Mouse (Mus musculus) hindbrain, embryonic 13.5 days (tissue): Measurements from ENCODE around the gene Sfmbt2. TPM values are rescaled to one million over a fixed set of nuclear protein-coding genes. Genes with fewer than 3 reads are reported as not detected.

Experiments used
- ATAC-seq: fragments of 200-750 bp; cut with Nextera tagmentation; 2 replicates; pipeline ENCODE4 v1.8.0; 2017; ENCODE audit warnings: moderate TSS enrichment; ENCODE audit not compliant: low FRiP score
- H3K27ac ChIP-seq: fragments of 300-500 bp; sonication (generic); 2 replicates; pipeline ENCODE4 v1.5.1; 2015; ENCODE audit warnings: inconsistent platforms, mild to moderate bottlenecking, moderate library complexity
- H3K27me3 ChIP-seq: fragments of 300-500 bp; sonication (generic); 2 replicates; pipeline ENCODE4 v1.6.1; 2015; ENCODE audit warnings: mild to moderate bottlenecking, inconsistent platforms
- H3K36me3 ChIP-seq: fragments of 300-500 bp; sonication (generic); 2 replicates; pipeline ENCODE4 v1.6.1; 2015; ENCODE audit warnings: mild to moderate bottlenecking, inconsistent platforms
- H3K4me1 ChIP-seq: fragments of 300-500 bp; sonication (generic); replicated peaks from 2 replicates; pipeline ENCODE4 v1.6.1; 2015; ENCODE audit warnings: inconsistent platforms
- H3K4me2 ChIP-seq: fragments of 300-500 bp; sonication (generic); 2 replicates; pipeline ENCODE4 v1.6.1; 2015; ENCODE audit warnings: inconsistent platforms, mild to moderate bottlenecking, moderate library complexity
- H3K4me3 ChIP-seq: fragments of 300-500 bp; sonication (generic); 2 replicates; pipeline ENCODE4 v1.5.1; 2015; ENCODE audit warnings: mild to moderate bottlenecking, inconsistent platforms
- H3K9ac ChIP-seq: fragments of 300-500 bp; sonication (generic); 2 replicates; pipeline ENCODE4 v1.6.1; 2015; ENCODE audit warnings: mild to moderate bottlenecking, inconsistent platforms
- H3K9me3 ChIP-seq: fragments of 300-500 bp; sonication (generic); 2 replicates; pipeline ENCODE4 v1.6.1; 2016; ENCODE audit warnings: inconsistent platforms
- WGBS: fragments of 180-500 bp; shearing (Covaris S2); methylation state at CpG from one replicate; pipeline ENCODE4 v1.1.7; 2015; 5-methylcytosine and 5-hydroxymethylcytosine counted together
- polyA plus RNA-seq: library from polyadenylated mRNA; unstranded; fragments of >200 nt; fragmentation: Nextera tagmentation; extraction: Ambion mirVana; gene quantifications from 2 replicates; pipeline ENCODE4 v1.2.1, GENCODE M21; 2015

The Sfmbt2 gene
- polyA plus RNA-seq, 1 experiment from 2014 or later, result 4.6 TPM

GRCm38 (mm10) chr2:10373508-10374206 lies 3.3 kb downstream of the Sfmbt2 start:
- WGBS, result under 1% methylated on average over 30 of the region's 30 CpGs
- peaks cover 26% of the 10 kb centered on the region for H3K4me1 ChIP-seq
- peak overlapping the region; percentile 74 for H3K9ac ChIP-seq
- peak overlapping the region; percentile 93 for H3K4me2 ChIP-seq
- H3K27ac ChIP-seq, result no peak overlapping the region
- peaks cover 69% of the 10 kb centered on the region for H3K27me3 ChIP-seq
- peak; percentile 14 for ATAC-seq
- no peaks in the 10 kb centered on the region for H3K9me3 ChIP-seq
- peak overlapping the region; percentile 60 for H3K4me3 ChIP-seq
- no peaks in the 10 kb centered on the region for H3K36me3 ChIP-seq

DNA sequence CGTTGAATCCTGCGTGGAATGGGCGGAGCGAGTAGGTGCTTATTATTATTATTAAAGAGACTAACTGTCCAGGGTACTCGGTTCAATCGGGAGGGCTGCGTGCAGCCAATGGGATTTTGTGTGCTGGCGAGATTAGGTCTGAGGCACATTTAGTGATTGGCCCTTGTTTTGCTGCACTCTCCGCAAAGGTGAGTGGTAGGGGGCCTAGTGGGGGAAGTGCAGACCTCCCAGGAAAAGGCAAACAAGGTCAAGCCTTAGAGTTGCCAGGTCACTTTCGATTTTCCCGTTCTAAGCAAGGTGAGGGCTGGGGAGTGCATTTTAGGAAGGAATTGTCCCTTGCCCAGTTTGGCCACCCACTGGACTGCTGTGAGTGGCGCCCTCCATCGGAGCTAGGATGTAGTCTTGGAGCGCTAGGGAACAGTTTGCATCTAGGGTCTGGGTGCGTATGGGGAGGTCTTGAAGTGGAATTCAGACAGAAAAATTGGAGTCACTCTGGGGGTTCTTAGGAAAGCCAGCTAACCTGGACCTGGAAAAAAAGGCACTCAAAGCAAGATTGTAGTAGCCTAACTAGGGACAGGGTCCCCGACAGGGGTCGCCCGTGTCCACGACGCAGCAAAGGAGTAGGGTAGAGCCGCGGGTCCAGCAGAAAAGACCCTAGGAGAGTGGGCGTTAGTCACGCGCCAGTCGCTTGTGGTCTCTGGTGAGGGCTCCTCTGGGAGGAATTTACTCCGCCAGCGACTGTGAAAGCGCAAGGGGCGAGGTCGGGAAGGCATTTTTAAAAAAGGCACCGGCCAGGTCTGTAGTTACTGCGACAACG lies 4.1 kb downstream of the Sfmbt2 start:
- Histone ChIP-seq H3K9me3 (no peaks in the 10 kb centered on the region), H3K4me3 (peak overlapping the region; percentile 60), H3K27ac (no peak overlapping the region), H3K4me1 (peaks cover 26% of the 10 kb centered on the region), H3K4me2 (peak overlapping the region; percentile 93), H3K36me3 (no peaks in the 10 kb centered on the region), H3K9ac (peak overlapping the region; percentile 74), H3K27me3 (peaks cover 64% of the 10 kb centered on the region)
- under 1% methylated on average over 34 of the region's 34 CpGs for WGBS
- ATAC-seq, result peak; percentile 87

- WGBS, result under 1% methylated on average over 22 of the region's 22 CpGs
- Histone ChIP-seq H3K36me3 (no peaks in the 10 kb centered on the region), H3K27ac (no peak overlapping the region), H3K4me1 (peaks cover 26% of the 10 kb centered on the region), H3K4me2 (peak overlapping the region; percentile 93), H3K4me3 (peak overlapping the region; percentile 60), H3K9ac (peak overlapping the region; percentile 74), H3K9me3 (no peaks in the 10 kb centered on the region), H3K27me3 (peaks cover 58% of the 10 kb centered on the region)
- ATAC-seq, result peak; percentile 47
Observed at GRCm38 (mm10) chr2:10375024-10375372, 4.7 kb downstream of the Sfmbt2 start.

DNA sequence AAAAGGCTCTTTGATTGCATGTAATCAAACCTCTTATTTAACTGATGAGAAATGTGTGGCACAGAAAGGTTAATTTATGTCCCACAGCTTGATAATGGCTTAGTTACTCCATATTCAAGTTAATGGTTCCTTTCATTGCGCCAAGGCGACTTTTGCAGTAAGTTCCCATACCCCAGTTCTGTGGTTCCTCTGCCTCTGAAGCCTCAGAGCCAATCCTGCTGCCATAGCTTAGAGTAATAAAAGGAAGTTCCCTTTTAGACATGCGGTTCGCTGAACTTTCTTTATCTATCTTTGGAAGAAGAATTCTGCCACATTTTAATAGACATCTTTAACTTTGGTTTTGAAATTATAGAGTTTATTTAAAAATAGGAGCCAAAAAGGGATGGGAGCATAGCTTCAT lies 19.7 kb downstream of the Sfmbt2 start:
- H3K4me1 ChIP-seq, result no peaks in the 10 kb centered on the region

DNA sequence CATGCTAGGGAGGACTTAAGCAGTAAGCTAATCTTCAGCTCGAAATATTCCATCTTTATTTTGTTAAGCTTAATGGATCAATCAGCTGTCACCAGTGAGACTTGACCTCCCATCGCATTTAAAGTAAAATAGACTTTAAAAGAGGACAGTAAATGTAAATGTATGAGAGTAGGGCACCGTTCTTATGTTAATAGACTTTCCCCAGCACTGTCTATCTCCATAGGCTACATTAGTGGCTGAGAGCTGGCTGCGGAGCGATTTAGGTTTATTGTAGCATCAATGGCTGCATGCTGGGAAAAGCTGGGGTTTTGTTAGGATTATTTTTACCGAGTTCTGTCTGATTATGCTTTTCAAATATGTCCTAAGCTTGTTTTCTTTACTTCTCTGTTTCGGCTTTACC lies 20.5 kb downstream of the Sfmbt2 start:
- ATAC-seq, result no peak
- H3K9ac ChIP-seq, result no peak overlapping the region
- H3K4me3 ChIP-seq, result no peak overlapping the region
- no peaks in the 10 kb centered on the region for H3K9me3 ChIP-seq
- WGBS, result 14% methylated on average over 7 of the region's 7 CpGs
- H3K27ac ChIP-seq, result no peak overlapping the region
- no peaks in the 10 kb centered on the region for H3K4me1 ChIP-seq
- H3K36me3 ChIP-seq, result no peaks in the 10 kb centered on the region
- no peaks in the 10 kb centered on the region for H3K27me3 ChIP-seq
- no peak overlapping the region for H3K4me2 ChIP-seq

More for the DNA sequence above, 19.7 kb downstream of the Sfmbt2 start:
- 78% methylated on average over 4 of the region's 4 CpGs for WGBS
- no peak for ATAC-seq
- H3K4me3 ChIP-seq, result no peak overlapping the region
- no peak overlapping the region for H3K9ac ChIP-seq
- H3K36me3 ChIP-seq, result no peaks in the 10 kb centered on the region
- no peaks in the 10 kb centered on the region for H3K27me3 ChIP-seq
- no peak overlapping the region for H3K27ac ChIP-seq
- H3K9me3 ChIP-seq, result no peaks in the 10 kb centered on the region
- H3K4me2 ChIP-seq, result no peak overlapping the region

- H3K9ac ChIP-seq, result no peak overlapping the region
- no peaks in the 10 kb centered on the region for H3K36me3 ChIP-seq
- ATAC-seq, result no peak
- no peak overlapping the region for H3K27ac ChIP-seq
- no peaks in the 10 kb centered on the region for H3K9me3 ChIP-seq
- WGBS, result 91% methylated on average over 11 of the region's 11 CpGs
- H3K4me1 ChIP-seq, result no peaks in the 10 kb centered on the region
- no peaks in the 10 kb centered on the region for H3K27me3 ChIP-seq
- H3K4me3 ChIP-seq, result no peak overlapping the region
- H3K4me2 ChIP-seq, result no peak overlapping the region
Observed at GRCm38 (mm10) chr2:10395143-10395542, 24.8 kb downstream of the Sfmbt2 start.

GRCm38 (mm10) chr2:10397790-10398189 lies 27.5 kb downstream of the Sfmbt2 start:
- Histone ChIP-seq H3K9ac (no peak overlapping the region), H3K9me3 (no peaks in the 10 kb centered on the region), H3K4me2 (no peak overlapping the region), H3K36me3 (no peaks in the 10 kb centered on the region), H3K4me3 (no peak overlapping the region), H3K27me3 (no peaks in the 10 kb centered on the region), H3K27ac (no peak overlapping the region), H3K4me1 (no peaks in the 10 kb centered on the region)
- 75% methylated on average over 9 of the region's 9 CpGs for WGBS
- ATAC-seq, result no peak

DNA sequence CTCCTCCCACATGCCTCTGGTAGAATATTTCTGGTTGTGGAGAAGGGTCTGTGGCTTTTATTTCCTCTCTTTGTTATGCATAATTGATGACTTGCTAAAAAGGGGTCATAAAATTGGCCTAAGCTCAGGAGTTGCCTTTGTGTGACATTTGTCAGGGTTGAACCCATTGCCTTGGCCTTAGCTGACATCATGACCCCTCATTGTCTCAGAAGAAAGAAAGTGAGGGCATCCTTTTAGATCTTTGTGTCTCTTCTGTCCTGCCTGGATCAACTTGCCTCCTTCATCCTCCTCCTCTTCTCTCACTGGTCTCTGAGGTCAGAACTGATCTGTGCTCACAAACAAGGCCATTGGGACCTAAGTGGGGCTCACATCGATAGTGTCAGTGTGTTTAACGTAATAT lies 35.8 kb downstream of the Sfmbt2 start:
- H3K27ac ChIP-seq, result no peak overlapping the region
- no peak for ATAC-seq
- no peaks in the 10 kb centered on the region for H3K9me3 ChIP-seq
- 19% methylated on average over 2 of the region's 2 CpGs for WGBS
- no peak overlapping the region for H3K4me3 ChIP-seq
- no peaks in the 10 kb centered on the region; the same call in 1 of the 2 replicates for H3K4me1 ChIP-seq
- H3K4me2 ChIP-seq, result no peak overlapping the region
- H3K36me3 ChIP-seq, result peaks cover 7% of the 10 kb centered on the region
- H3K9ac ChIP-seq, result no peak overlapping the region
- no peaks in the 10 kb centered on the region for H3K27me3 ChIP-seq

DNA sequence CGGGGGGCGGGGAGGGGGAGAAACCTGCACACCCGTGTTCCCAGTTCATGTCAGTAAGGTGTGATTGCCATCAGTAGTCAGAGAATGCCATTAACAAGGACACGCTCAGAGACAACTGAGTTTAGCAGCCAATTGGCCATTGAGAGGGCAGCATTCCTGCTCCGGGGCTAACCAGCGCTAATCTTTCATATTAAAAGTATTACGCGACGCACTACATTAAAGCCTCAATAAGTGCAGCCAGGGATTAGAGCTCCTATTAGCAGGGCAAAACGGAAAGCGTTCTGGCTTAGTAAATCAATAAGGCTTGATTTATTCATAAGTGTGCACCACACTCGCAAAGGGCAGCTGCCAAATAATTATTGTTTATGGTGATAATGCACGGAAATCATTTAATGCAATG lies 39.1 kb downstream of the Sfmbt2 start:
- Histone ChIP-seq H3K4me3 (no peak overlapping the region), H3K9ac (no peak overlapping the region), H3K4me2 (no peak overlapping the region), H3K9me3 (no peaks in the 10 kb centered on the region), H3K4me1 (no peaks in the 10 kb centered on the region; the same call in 1 of the 2 replicates), H3K36me3 (peaks cover 3% of the 10 kb centered on the region; the same call in 1 of the 2 replicates), H3K27ac (no peak overlapping the region), H3K27me3 (no peaks in the 10 kb centered on the region)
- 62% methylated on average over 13 of the region's 13 CpGs for WGBS
- no peak for ATAC-seq

DNA sequence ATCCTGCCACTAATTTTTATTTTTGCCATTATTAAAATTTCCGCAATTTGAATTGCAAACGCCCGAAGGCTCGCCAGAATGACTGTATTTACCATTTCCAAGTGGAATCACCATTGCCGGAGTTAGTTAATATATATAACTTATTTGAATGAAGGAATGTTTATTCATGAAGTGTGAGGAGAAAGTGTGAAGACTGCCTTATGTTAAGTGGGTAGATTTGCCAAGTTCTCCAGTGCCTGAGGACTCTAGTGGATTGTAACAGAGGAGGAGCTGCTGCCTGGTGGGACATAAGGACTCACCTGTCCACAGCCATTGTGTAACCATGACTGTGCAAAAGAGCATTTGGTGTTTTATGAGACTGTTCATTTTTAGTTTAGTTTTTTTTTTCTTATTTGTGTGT lies 39.8 kb downstream of the Sfmbt2 start:
- Histone ChIP-seq H3K4me1 (no peaks in the 10 kb centered on the region; the same call in 1 of the 2 replicates), H3K27me3 (no peaks in the 10 kb centered on the region), H3K4me2 (no peak overlapping the region), H3K9ac (no peak overlapping the region), H3K4me3 (no peak overlapping the region), H3K9me3 (no peaks in the 10 kb centered on the region), H3K27ac (no peak overlapping the region), H3K36me3 (no peaks in the 10 kb centered on the region)
- ATAC-seq, result no peak
- WGBS, result 85% methylated on average over 5 of the region's 5 CpGs

GRCm38 (mm10) chr2:10420944-10421420 lies 50.7 kb downstream of the Sfmbt2 start:
- Histone ChIP-seq H3K4me3 (no peak overlapping the region), H3K9me3 (no peaks in the 10 kb centered on the region), H3K4me1 (no peaks in the 10 kb centered on the region), H3K27ac (no peak overlapping the region), H3K36me3 (no peaks in the 10 kb centered on the region), H3K4me2 (no peak overlapping the region), H3K9ac (no peak overlapping the region), H3K27me3 (no peaks in the 10 kb centered on the region)
- ATAC-seq, result no peak
- WGBS, result 57% methylated on average over 6 of the region's 6 CpGs

- 32% methylated on average over 9 of the region's 9 CpGs for WGBS
- Histone ChIP-seq H3K4me3 (no peak overlapping the region), H3K4me2 (no peak overlapping the region), H3K9me3 (no peaks in the 10 kb centered on the region), H3K27ac (no peak overlapping the region), H3K4me1 (0 out of 2 replicates have a peak, but pooled peaks cover 4% of the 10 kb centered on the region), H3K9ac (no peak overlapping the region), H3K36me3 (no peaks in the 10 kb centered on the region), H3K27me3 (no peaks in the 10 kb centered on the region)
- peak; percentile 25; the same call in 1 of the 2 replicates for ATAC-seq
Observed at GRCm38 (mm10) chr2:10437290-10437689, 67.0 kb downstream of the Sfmbt2 start.
